Mouse (Mus musculus): ENCODE measurements around the gene Cpsf4l. TPM values are rescaled to one million over a fixed set of nuclear protein-coding genes. Genes with fewer than 3 reads are reported as not detected.

Gene Cpsf4l
- total and polyA plus RNA-seq, 3 experiments = 0.13 to 0.43 TPM; not detected in 1

GRCm38 (mm10) chr11:113703758-113704157 is 6.1 kb downstream of the Cpsf4l start (continued):
- TF ChIP-seq ELF1 (IDR thresholded peaks at IDR 0.05; ENCODE audit: low read depth, low read length) = no peak
- no peak for TF ChIP-seq JUND (conservative IDR thresholded peaks at IDR 0.05; ENCODE audit: low read depth, low read length)
- TF ChIP-seq MAX (IDR thresholded peaks at IDR 0.05; ENCODE audit: low read length) = peak; percentile 47; the same call in 1 of the 2 replicates
- no peak for TF ChIP-seq UBTF (IDR thresholded peaks at IDR 0.05; ENCODE audit: low read depth, low read length)
- no peak for TF ChIP-seq EP300 (IDR thresholded peaks at IDR 0.05; ENCODE audit: low read length)
- no peak for TF ChIP-seq GABPA (IDR thresholded peaks at IDR 0.05; ENCODE audit: insufficient replicate concordance, low read depth, low read length)
- TF ChIP-seq ZKSCAN1 (IDR thresholded peaks at IDR 0.05; ENCODE audit: borderline replicate concordance, low read depth, low read length) = no peak
- no peak for TF ChIP-seq ETS1 (conservative IDR thresholded peaks at IDR 0.05; ENCODE audit: low read depth, low read length)
- TF ChIP-seq ZMIZ1 (IDR thresholded peaks at IDR 0.05; ENCODE audit: low read depth, low read length) = no peak
- no peak for TF ChIP-seq JUN (IDR thresholded peaks at IDR 0.05; ENCODE audit: insufficient read depth, low read depth, low read length)
- TF ChIP-seq CHD2 (IDR thresholded peaks at IDR 0.05; ENCODE audit: low read length) = no peak
- TF ChIP-seq BHLHE40 (IDR thresholded peaks at IDR 0.05; ENCODE audit: low read depth, low read length) = 0 out of 2 replicates have a peak, but pooled peaks have one; percentile 19
- TF ChIP-seq ZNF384 (IDR thresholded peaks at IDR 0.05; ENCODE audit: low read depth, low read length) = no peak
- no peak for TF ChIP-seq MEF2A (IDR thresholded peaks at IDR 0.05; ENCODE audit: borderline replicate concordance, low read depth, low read length)
- TF ChIP-seq NELFE (IDR thresholded peaks at IDR 0.05; ENCODE audit: low read depth, low read length) = peak; percentile 65; the same call in 1 of the 2 replicates

- no peak for DNase-seq (ENCODE audit: extremely low read depth)
- in situ Hi-C loops (cut with MboI; ENCODE audit: low pct_ligation_motif_present, low pct_unique_long_range_greater_than_20kb, low sequenced_read_pairs) = loop anchor here (5.0 to 25.0 kb wide), 2 partner anchors 113 to 963 kb away; partner anchors contain the start of gene Rpl38
- no peaks in the 10 kb centered on the region for H3K27me3 ChIP-seq (replicated peaks)
- no peak overlapping the region for H3K4me2 ChIP-seq (ENCODE audit: insufficient read depth, low read depth, poor library complexity, severe bottlenecking)
- no peak overlapping the region for H3K27ac ChIP-seq (ENCODE audit: insufficient read depth, low read depth)
- no peak for TF ChIP-seq RAD21 (IDR thresholded peaks at IDR 0.05; ENCODE audit: low read depth, low read length)
- H3K36me3 ChIP-seq (replicated peaks in 1 of 2; ENCODE audit: control insufficient read depth in 1 of 2, insufficient read depth in 1 of 2, low read length in 1 of 2) = peaks cover 10 to 68% of the 10 kb centered on the region in 2 experiments
- peaks cover 9% of the 10 kb centered on the region for H3K9me3 ChIP-seq (replicated peaks; ENCODE audit: low read length)
- no peak overlapping the region for H3K9ac ChIP-seq (ENCODE audit: insufficient read depth, low read depth)
- H3K79me2 ChIP-seq (replicated peaks; ENCODE audit: control insufficient read depth, extremely low read depth, insufficient read depth, poor library complexity, severe bottlenecking) = no peaks in the 10 kb centered on the region
- H3K4me1 ChIP-seq (ENCODE audit: control insufficient read depth in 1 of 2, insufficient read depth in 2 of 2) = peaks cover 0 to 12% of the 10 kb centered on the region in 2 experiments; a peak in 2 of 4 replicates
- no peak overlapping the region for H3K4me3 ChIP-seq (replicated peaks in 1 of 3; ENCODE audit: low read depth in 2 of 3, low read length in 2 of 3, poor library complexity in 1 of 3)
- dilution Hi-C loops (cut with MboI; ENCODE audit: extremely low pct_ligation_motif_present, extremely low pct_unique_long_range_greater_than_20kb, low sequenced_read_pairs) = no loop called here
These were observed 10.2 kb downstream of the Cpsf4l start for GRCm38 (mm10) chr11:113699643-113700042.

- peaks cover 18 to 80% of the 10 kb centered on the region in 2 experiments for H3K36me3 ChIP-seq (replicated peaks in 1 of 2; ENCODE audit: control insufficient read depth in 1 of 2, insufficient read depth in 1 of 2, low read length in 1 of 2)
- in situ Hi-C loops (cut with MboI; ENCODE audit: low pct_ligation_motif_present, low pct_unique_long_range_greater_than_20kb, low sequenced_read_pairs) = no loop called here
- dilution Hi-C loops (cut with MboI; ENCODE audit: extremely low pct_ligation_motif_present, extremely low pct_unique_long_range_greater_than_20kb, low sequenced_read_pairs) = no loop called here
- H3K4me1 ChIP-seq (ENCODE audit: control insufficient read depth in 1 of 2, insufficient read depth in 2 of 2) = peaks cover 0 to 6% of the 10 kb centered on the region in 2 experiments; a peak in 1 of 4 replicates
- H3K9ac ChIP-seq (ENCODE audit: insufficient read depth, low read depth) = no peak overlapping the region
- no peak overlapping the region for H3K4me3 ChIP-seq (replicated peaks in 1 of 3; ENCODE audit: low read depth in 2 of 3, low read length in 2 of 3, poor library complexity in 1 of 3)
- no peak overlapping the region for H3K27ac ChIP-seq (ENCODE audit: insufficient read depth, low read depth)
- no peaks in the 10 kb centered on the region; the same call in 1 of the 2 replicates for H3K79me2 ChIP-seq (replicated peaks; ENCODE audit: control insufficient read depth, extremely low read depth, insufficient read depth, poor library complexity, severe bottlenecking)
- H3K9me3 ChIP-seq (replicated peaks; ENCODE audit: low read length) = peaks cover 9% of the 10 kb centered on the region
- H3K4me2 ChIP-seq (ENCODE audit: insufficient read depth, low read depth, poor library complexity, severe bottlenecking) = no peak overlapping the region
- H3K27me3 ChIP-seq (replicated peaks) = no peaks in the 10 kb centered on the region
- DNase-seq (ENCODE audit: extremely low read depth) = no peak
- TF ChIP-seq ETS1 (conservative IDR thresholded peaks at IDR 0.05; ENCODE audit: low read depth, low read length) (no peak), NELFE (IDR thresholded peaks at IDR 0.05; ENCODE audit: low read depth, low read length) (no peak), USF2 (conservative IDR thresholded peaks at IDR 0.05; ENCODE audit: low read depth, low read length) (no peak), RCOR1 (conservative IDR thresholded peaks at IDR 0.05; ENCODE audit: low read depth, low read length) (no peak), UBTF (IDR thresholded peaks at IDR 0.05; ENCODE audit: low read depth, low read length) (no peak), KAT2A (IDR thresholded peaks at IDR 0.05; ENCODE audit: insufficient replicate concordance, low read length) (no peak), TCF12 (IDR thresholded peaks at IDR 0.05; ENCODE audit: low read depth, low read length) (no peak), POLR2AphosphoS2 (IDR thresholded peaks at IDR 0.05; ENCODE audit: low read depth, low read length) (no peak), NRF1 (IDR thresholded peaks at IDR 0.05; ENCODE audit: low read depth, low read length) (no peak), SMC3 (IDR thresholded peaks at IDR 0.05; ENCODE audit: low read depth, low read length) (no peak), MAZ (IDR thresholded peaks at IDR 0.05; ENCODE audit: low read depth, low read length) (no peak), CHD1 (IDR thresholded peaks at IDR 0.05; ENCODE audit: low read depth, low read length) (no peak), MAX (IDR thresholded peaks at IDR 0.05; ENCODE audit: low read length) (no peak), IRF4 (IDR thresholded peaks at IDR 0.05; ENCODE audit: low read depth, low read length) (no peak), ZC3H11A (IDR thresholded peaks at IDR 0.05; ENCODE audit: low read depth, low read length) (no peak), USF1 (IDR thresholded peaks at IDR 0.05; ENCODE audit: low read depth, low read length) (no peak), EP300 (IDR thresholded peaks at IDR 0.05; ENCODE audit: low read length) (no peak), ZKSCAN1 (IDR thresholded peaks at IDR 0.05; ENCODE audit: borderline replicate concordance, low read depth, low read length) (no peak), PAX5 (IDR thresholded peaks at IDR 0.05; ENCODE audit: low read length) (no peak)
These were observed 11.7 kb downstream of the Cpsf4l start for GRCm38 (mm10) chr11:113698013-113698545.

Measured in CH12.LX (cell line).